Mouse (Mus musculus) hematopoietic stem cell, adult 5-6 weeks (primary cell): ENCODE results near the gene Apobec1. TPM values are rescaled to one million over a fixed set of nuclear protein-coding genes. Genes with fewer than 3 reads are reported as not detected.
"Not testable (repeated sequence)": the region's sequence is repeated elsewhere in the genome, so short reads cannot be mapped to it uniquely, and the experiment has no call there.

ENCODE experiments used
- ATAC-seq, 2 experiments: fragments of 125-278 bp in 1 of 2; replicated peaks in 1 of 2; 2 replicates each; pipeline ENCODE4 v1.8.0; 2016 to 2017; ENCODE audit warnings: inconsistent platforms in 2 of 2, mild to moderate bottlenecking in 2 of 2, moderate number of reproducible peaks in 2 of 2, low read depth in 1 of 2, moderate TSS enrichment in 1 of 2; ENCODE audit not compliant: low FRiP score in 2 of 2, poor library complexity in 2 of 2, severe bottlenecking in 2 of 2, insufficient read depth in 1 of 2, low TSS enrichment in 1 of 2
- total RNA-seq: library from RNA; stranded (forward); fragments of 172-1452, 232-1000 nt; gene quantifications from 2 replicates; pipeline ENCODE4 v1.2.3, GENCODE M21; 2017

Apobec1 gene
- total RNA-seq, 1 experiment from 2014 or later, result 12.1 TPM

GRCm38 (mm10) chr6:122542459-122542858 lies 59.8 kb downstream of the Apobec1 start:
- not testable (repeated sequence) for ATAC-seq

DNA sequence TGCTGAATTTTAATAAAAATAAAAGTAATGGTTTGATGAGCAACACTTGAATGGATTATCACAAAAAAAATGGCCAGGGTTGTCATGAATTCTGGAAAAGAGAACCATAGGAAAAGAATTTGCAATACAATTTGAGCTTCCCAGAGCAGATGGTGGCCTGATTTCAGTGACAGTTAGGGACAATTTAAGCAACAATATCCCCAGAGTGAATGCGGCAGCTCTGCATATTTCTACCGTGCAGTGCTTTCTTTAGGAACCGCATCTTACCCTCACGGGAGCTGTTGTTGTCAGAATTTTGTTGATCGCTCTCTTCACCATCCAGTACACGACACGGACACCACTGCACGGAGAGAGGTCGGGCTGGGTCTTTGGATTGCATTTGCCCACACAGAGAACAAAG lies 62.7 kb downstream of the Apobec1 start:
- ATAC-seq, result no peak

DNA sequence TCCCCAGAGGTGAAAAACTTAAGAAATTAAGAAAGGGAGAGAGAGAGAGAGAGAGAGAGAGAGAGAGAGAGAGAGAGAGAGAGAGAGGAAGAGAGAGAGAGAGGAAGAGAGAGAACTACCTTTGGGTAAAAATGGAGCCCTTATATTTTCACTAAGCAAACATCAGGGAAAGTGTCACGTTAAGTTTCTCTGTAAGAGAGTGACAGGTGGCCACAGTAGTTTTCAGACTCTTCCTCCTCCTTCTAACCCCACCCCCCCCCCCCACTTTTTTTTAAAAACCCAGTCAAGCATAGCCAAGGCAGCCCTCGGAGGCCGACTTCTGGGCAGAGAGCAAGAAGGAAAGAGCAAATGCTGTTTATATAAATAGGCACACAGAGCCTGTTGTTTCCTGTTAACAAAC lies 68.2 kb downstream of the Apobec1 start:
- ATAC-seq, result no peak

- peak; percentile 91 to 94 for ATAC-seq
Measured at GRCm38 (mm10) chr6:122532883-122533302, 69.4 kb downstream of the Apobec1 start.

DNA sequence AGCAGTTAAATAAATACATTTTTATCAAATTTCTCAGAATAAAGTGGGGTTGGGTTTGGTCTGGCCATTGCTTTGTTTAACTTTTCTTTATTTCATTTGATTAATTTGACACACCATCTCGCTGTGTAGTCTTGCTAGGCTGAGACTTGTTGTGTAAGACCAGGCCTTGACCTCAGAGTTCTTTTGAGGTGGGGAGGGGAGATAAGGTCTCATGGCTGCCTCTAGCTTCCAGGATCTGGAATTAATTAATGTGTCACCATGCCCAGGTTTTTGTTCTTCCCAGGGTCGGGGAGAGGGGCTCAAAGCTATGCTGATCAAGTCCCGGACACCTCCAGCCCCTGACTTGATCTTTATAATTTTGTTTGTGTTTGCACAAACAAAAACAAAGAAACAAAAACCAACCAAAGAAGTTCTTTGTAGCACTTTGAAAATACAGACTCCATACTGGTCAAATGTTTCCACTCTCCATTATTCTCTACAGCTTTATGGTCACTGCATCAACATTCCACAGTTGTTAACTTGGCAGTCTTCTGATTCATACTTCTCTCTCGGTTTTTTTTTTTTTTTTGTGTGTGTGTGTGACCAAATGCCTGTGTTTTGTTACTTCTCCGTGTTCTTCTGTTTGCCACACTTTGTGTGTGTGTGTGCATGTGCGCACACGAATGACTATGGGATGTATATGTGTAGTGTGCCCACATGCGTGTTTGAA lies 70.6 kb downstream of the Apobec1 start:
- ATAC-seq, result no peak

GRCm38 (mm10) chr6:122528136-122528535 lies 74.1 kb downstream of the Apobec1 start:
- ATAC-seq, result no peak

Other genes starting within 250 kb of the Apobec1 start
- gene Rimklb, start 103.7 kb downstream of the Apobec1 start, total RNA-seq, result not detected in 2 replicates
- gene Mfap5, start 96.6 kb downstream of the Apobec1 start, total RNA-seq, result not detected in 2 replicates
- gene Aicda, start 48.6 kb downstream of the Apobec1 start, total RNA-seq, result not detected in 2 replicates
- 2.2 and 5.4 TPM in 2 replicates for gene Gdf3, start 7.6 kb upstream of the Apobec1 start, total RNA-seq
- not detected in 2 replicates for gene Dppa3, start 24.0 kb upstream of the Apobec1 start, total RNA-seq
- not detected in 2 replicates for gene Nanog, start 105.0 kb upstream of the Apobec1 start, total RNA-seq
- 64.6 and 82.1 TPM in 2 replicates for gene Slc2a3, start 199.2 kb upstream of the Apobec1 start, total RNA-seq
- 8.9 and 9.7 TPM in 2 replicates for gene Foxj2, start 217.5 kb upstream of the Apobec1 start, total RNA-seq